Mouse (Mus musculus) brain, embryonic 14.5 days (tissue): ENCODE data around the gene Prkaca.

Source experiments
- CTCF ChIP-seq: fragments of 200-500 bp; IDR thresholded peaks from 2 replicates; pipeline ENCODE4 v1.5.1; 2012; ENCODE audit warnings: inconsistent platforms, mild to moderate bottlenecking, moderate library complexity, borderline replicate concordance; ENCODE audit not compliant: insufficient read depth, insufficient read length; ENCODE audit errors: extremely low read depth
- POLR2A ChIP-seq: fragments of 200-500 bp; IDR thresholded peaks from 2 replicates; pipeline ENCODE4 v1.6.1; 2012; ENCODE audit warnings: mild to moderate bottlenecking, inconsistent platforms, borderline replicate concordance; ENCODE audit not compliant: poor library complexity, insufficient read depth, insufficient read length, severe bottlenecking; ENCODE audit errors: extremely low read depth

- no peak for TF ChIP-seq POLR2A
- TF ChIP-seq CTCF: peak; percentile 69
These were observed 38.1 kb downstream of the Prkaca start for GRCm38 (mm10) chr8:84010625-84011611.
